Mouse (Mus musculus) kidney, adult 11 months (tissue): ENCODE measurements around the gene Ercc5.

Experiments
- DNase-seq: peaks from one replicate; pipeline ENCODE4 v3.0.0; 2022

Gene Ercc5

GRCm38 (mm10) chr1:44147563-44148381, at the start of gene Ercc5:
Ercc5 (plus strand) TSS chr1:44147744.
- DNase-seq, result peak; percentile 89

DNA sequence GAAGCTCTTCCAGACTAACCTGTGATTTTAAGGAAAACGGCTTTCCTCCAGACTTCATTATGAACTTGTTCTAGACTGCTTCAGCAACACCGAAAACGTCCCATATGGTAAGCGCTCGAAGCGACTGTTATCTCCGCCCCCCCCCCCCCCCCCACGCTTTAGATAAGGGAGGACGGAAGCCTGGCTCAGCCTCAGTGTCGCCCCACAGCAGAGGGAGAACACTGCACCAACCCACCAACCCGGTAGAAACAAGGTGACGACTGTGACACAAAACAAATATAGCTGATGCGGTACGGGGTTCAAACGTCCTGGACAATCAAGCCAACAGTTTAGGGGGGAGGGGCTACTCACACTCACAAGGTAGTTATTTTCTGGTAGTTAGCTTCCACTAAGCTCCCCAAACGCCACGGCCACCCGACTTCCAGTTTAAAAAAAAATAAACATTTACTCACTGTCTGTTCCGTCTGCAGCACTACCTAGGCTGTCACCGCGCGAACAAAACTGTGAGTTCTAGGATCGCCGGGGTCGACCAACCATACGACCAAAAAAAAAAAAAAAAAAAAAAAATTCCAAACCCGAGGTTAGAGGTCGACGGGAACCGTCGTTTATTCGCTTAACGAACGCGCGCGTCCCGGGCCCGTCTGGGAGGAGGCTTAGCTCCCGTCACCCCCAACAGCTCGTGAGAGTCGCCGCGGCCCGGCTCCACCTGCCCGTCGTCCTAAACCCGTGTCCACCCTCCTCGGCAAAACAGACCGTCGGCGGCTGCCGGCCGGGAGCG, 45.9 kb upstream of the Ercc5 start:
- DNase-seq, result peak; percentile 21

- DNase-seq, result peak; percentile 93
Observed at GRCm38 (mm10) chr1:44102259-44102717, 45.3 kb upstream of the Ercc5 start, which contains the start of gene Tex30. Tex30 (minus strand) TSS chr1:44102441.

GRCm38 (mm10) chr1:44102939-44103338, 44.6 kb upstream of the Ercc5 start:
- DNase-seq, result no peak

DNA sequence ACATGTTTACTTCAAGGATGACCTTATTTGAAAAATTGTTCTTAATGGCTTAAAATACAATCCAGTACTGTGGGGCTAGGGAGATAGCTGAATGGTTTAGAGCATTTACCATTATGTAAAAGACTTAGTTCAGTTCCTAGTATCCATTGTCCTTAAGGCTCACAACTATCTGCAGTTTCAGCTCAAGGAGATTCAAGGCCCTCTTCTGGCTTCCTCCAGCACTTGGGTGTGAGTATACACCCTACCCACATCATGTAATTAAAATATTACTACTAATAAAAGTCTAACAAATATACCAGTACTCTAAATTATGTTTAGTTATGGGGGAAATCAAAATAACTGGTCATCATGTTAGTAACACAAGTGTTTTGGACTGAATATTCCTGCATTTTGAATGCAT, 30.0 kb upstream of the Ercc5 start:
- DNase-seq, result no peak

DNA sequence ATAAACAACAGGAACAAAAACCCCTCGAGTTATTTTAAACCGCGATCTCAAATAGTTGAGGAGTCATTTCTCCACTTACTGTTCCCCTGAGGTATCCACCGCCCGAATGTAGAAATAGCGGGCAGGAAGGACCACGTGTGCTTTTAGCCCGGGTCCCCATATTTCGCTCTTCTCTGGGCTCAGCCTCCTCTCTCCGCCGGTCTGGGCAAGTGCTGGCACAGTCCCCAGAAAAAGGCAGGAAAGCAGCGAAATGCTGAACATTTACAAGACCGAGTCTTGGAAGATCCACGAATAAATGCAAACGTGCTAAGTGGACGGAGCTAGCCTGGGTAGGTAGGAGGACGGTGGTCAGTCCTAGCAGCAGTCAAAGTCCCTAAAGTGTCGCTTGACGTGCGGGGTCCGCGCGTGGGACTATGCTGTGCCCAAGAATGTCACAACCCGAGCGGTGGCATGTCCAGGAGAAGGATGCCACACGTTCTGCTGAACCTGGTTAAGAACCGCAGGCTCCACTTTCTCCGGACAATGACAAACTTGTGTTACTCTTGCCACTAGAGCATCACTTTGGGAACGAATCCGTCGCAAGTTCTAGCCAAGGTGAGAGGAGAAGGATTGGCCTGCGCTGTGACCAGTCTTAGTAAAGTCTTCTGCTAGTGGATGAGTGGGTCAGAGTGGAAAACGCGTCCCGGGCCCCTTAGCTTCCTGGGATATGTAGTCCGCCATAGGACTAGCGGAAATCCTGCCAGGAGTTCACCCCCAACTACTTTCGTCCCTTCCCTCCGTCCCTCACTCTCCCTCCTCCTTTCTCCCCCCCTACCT, 29.1 kb upstream of the Ercc5 start, which contains the start of the genes Kdelc1 and Bivm:
Gene Kdelc1, minus strand, starts transcription at position 570 of the 816 bp plus-strand sequence.
Gene Bivm, plus strand, starts transcription at position 719 of the 816 bp plus-strand sequence.
- peak; percentile 95 for DNase-seq

- peak; percentile 84 for DNase-seq
Observed at GRCm38 (mm10) chr1:44119201-44120073, 28.1 kb upstream of the Ercc5 start.

DNA sequence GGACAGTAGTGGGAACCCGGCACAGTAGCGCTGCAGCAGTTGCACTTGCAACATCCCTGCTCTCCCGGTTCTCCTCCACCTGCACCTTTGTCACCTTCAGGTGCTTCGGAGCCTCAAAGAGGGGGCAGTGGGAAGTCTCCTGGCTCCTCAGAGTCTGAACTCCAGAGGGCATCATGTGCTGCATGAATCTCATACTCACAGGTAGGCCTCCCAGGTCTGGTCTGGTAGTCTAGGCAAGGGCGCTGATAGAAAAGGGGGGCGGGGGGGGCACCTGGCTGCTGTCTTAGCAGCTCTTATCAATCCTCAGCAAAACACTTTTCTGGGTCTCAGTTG, 27.5 kb upstream of the Ercc5 start:
- DNase-seq, result no peak

DNA sequence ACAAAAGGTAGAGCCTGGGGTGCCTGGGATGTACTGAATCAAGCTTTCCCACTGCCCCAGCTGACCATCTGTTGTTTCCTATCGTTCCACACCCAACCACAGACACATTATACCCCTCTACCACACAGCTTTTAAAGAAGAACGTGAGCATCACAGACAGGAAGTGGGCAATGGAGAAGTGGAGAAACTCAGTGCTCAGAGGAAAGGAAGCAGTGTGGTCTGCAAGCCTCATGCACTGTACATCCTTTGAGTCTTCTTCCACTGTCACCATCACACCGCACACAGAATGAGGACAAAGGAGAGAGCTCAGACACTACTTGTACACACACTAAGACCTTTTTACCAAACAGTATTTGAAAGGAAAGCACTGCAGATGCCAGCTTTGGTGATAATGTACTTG, 25.3 kb upstream of the Ercc5 start:
- DNase-seq, result no peak

DNA sequence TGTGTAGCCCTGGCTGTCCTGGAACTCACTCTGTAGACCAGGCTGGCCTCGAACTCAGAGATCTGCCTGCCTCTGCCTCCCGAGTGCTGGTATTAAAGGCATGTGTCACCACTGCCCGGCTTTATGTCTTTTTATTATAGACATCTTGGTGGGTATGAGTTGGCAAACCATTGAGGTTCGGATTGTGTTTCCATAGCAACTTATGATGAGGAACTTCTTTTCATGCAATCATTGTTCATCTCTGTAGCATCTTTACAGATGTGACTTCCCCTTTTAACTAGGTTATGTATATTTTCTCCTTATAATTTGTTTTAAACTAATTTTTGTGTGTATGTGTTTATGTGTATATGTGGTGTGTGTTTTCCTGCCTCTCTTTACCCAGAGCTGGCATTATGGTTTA, 22.0 kb upstream of the Ercc5 start:
- no peak for DNase-seq

- DNase-seq, result no peak
Observed at GRCm38 (mm10) chr1:44129929-44130581, 17.5 kb upstream of the Ercc5 start.

DNA sequence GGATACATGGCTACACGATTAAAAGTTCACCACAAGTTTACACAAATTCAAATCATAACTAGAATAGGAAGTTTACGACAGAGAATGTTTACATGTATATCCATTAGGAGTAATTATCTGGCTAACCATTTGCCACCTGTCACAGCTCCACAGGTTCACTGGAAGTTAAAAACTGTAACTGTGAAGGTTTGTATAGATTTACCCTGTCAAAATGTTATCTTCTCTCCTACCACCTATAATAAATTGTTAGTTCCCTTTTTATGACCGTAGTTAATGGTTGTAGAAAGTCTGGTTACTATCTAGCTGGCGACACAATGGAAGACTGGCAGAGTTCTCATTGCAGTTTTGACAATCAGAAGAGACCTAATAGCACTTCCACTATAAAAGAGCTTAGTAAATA, 7.3 kb upstream of the Ercc5 start:
- DNase-seq, result no peak

GRCm38 (mm10) chr1:44142747-44143146, 4.8 kb upstream of the Ercc5 start:
- no peak for DNase-seq

DNA sequence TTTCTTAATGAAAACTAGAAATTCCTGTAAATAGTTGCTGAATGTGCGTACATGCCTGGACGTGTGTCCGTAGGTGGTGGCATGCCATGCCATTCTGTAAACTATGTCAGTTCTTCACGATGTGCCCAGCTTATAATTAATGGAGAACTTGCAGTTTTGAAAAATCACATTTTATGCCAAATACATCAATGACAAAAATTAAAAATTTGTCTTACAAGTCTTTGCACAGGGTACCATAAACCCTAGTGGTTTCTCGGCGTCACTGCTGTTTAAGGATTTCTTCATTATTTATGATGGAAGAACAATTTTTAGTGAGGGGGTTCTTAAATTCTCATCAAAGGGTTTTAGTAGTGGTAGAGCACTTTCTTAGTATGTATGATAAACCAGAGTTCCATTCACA, 1.2 kb downstream of the Ercc5 start:
- DNase-seq, result no peak

GRCm38 (mm10) chr1:44155287-44155686, 7.7 kb downstream of the Ercc5 start:
- no peak for DNase-seq

GRCm38 (mm10) chr1:44158317-44158716, 10.8 kb downstream of the Ercc5 start:
- no peak for DNase-seq

DNA sequence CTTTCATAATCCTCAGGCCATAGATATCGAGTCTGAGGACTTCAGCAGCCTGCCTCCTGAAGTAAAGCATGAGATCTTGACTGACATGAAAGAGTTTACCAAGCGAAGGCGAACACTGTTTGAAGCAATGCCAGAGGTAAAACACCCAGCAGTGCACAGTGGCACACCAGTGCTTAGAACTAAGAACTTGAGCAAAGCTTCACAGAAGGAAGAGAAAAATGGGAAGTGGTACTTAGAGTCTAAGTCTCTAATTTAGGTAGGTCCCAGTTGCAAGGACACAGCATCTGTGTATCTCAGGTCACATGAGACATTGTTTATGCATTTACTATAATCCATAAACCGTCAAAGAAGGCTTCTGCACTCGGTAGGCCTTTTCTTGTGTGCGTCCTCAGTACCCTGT, 14.3 kb downstream of the Ercc5 start:
- no peak for DNase-seq

DNA sequence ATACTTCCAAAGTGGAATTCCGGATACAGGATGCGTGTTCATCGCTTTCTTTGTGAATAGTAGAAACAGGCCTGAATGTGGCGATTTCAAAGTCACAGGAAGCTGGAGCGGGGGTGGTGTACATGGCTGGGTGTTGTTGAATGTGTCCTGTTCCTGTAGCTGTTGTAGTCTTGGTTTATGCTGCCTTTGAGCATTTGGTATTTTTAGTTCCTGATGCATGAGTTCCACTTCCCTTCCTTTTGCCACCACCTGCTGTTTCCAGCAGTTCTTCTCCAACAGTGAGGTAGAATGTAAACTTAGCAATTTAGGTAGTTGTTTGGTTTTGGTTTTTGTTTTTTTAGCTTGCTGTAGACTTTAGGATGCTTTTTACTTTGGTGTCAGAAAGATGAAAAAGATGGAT, 14.8 kb downstream of the Ercc5 start:
- DNase-seq, result no peak

DNA sequence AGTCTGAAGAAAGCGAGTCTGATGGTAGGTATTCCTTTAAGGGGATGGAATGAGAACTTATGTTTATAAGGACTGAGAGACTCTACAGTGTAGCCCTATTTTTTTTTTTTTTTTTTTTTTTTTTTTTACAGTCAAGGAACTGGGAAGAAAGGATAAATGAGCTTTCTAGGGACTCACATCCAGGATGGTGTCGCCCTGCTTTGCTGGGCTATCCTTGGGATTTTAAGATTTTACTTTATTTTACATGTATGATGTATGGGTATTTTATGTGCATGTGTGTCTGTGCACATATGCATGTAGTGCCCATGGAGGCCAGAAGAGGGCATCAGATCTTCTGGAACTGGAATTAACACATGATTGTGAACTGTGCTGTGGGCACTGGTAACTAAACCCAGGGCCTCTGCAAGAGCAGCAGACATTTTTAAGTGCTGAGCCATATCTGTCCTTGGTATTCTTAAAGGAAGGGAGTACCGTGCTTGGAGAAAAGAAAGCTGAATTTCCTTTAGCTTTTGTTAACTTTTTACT, 20.4 kb downstream of the Ercc5 start:
- no peak for DNase-seq

- no peak for DNase-seq
Observed at GRCm38 (mm10) chr1:44172656-44173055, 25.1 kb downstream of the Ercc5 start.

DNA sequence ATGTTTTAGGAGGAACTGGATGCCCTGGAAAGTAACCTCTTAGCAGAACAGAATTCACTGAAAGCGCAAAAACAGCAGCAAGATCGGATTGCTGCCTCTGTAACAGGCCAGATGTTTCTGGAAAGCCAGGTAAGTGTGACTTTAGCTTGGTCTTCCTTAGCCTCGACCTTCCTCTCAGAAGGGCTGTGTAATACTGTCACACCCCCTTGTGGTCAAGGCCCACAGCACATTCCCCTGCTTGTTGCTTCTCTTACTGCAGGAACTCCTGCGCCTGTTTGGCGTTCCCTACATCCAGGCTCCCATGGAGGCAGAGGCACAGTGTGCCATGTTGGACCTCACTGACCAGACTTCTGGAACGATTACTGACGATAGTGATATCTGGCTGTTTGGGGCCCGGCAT, 26.4 kb downstream of the Ercc5 start:
- DNase-seq, result no peak
